Mouse (Mus musculus) liver, embryonic 16.5 days (tissue): ENCODE data around the gene Srp72. TPM values are rescaled to one million over a fixed set of nuclear protein-coding genes. Genes with fewer than 3 reads are reported as not detected.
"Not testable (repeated sequence)": the region's sequence is repeated elsewhere in the genome, so short reads cannot be mapped to it uniquely, and the experiment has no call there.

Experiments
- ATAC-seq: fragments of 200-750 bp; cut with Nextera tagmentation; 2 replicates; pipeline ENCODE4 v1.8.0; 2017; ENCODE audit warnings: low read depth, mild to moderate bottlenecking, moderate number of reproducible peaks, moderate library complexity
- H3K27ac ChIP-seq: fragments of 300-500 bp; sonication (generic); 2 replicates; pipeline ENCODE4 v1.5.1; 2014; ENCODE audit warnings: mild to moderate bottlenecking, low read length
- H3K27me3 ChIP-seq: fragments of 300-500 bp; sonication (generic); 2 replicates; pipeline ENCODE4 v1.6.1; 2014; ENCODE audit warnings: low read depth, low read length, mixed read lengths; ENCODE audit not compliant: control insufficient read depth, insufficient read depth
- H3K36me3 ChIP-seq: fragments of 300-500 bp; sonication (generic); 2 replicates; pipeline ENCODE4 v1.6.1; 2014; ENCODE audit warnings: mild to moderate bottlenecking; ENCODE audit not compliant: control insufficient read depth, insufficient read depth
- H3K4me1 ChIP-seq: fragments of 300-500 bp; sonication (generic); 2 replicates; pipeline ENCODE4 v1.6.1; 2014; ENCODE audit warnings: low read depth, low read length, mixed read lengths; ENCODE audit not compliant: control insufficient read depth
- H3K4me2 ChIP-seq: fragments of 300-500 bp; sonication (generic); 2 replicates; pipeline ENCODE4 v1.6.1; 2014; ENCODE audit warnings: low read depth, low read length, mixed read lengths
- H3K4me3 ChIP-seq: fragments of 300-500 bp; sonication (generic); 2 replicates; pipeline ENCODE4 v1.5.1; 2014; ENCODE audit warnings: low read depth, mild to moderate bottlenecking, low read length
- H3K9ac ChIP-seq: fragments of 300-500 bp; sonication (generic); 2 replicates; pipeline ENCODE4 v1.6.1; 2014; ENCODE audit warnings: low read depth, low read length
- H3K9me3 ChIP-seq: fragments of 300-500 bp; sonication (generic); replicated peaks from 2 replicates; pipeline ENCODE4 v1.6.1; 2016; ENCODE audit warnings: low read length; ENCODE audit not compliant: control insufficient read depth
- WGBS: fragments of 180-500 bp; shearing (Covaris S2); extraction: QIAGEN DNeasy Blood & Tissue Kit; methylation state at CpG from one replicate; pipeline ENCODE4 v1.1.7; 2014; ENCODE audit not compliant: insufficient replicate concordance; 5-methylcytosine and 5-hydroxymethylcytosine counted together
- polyA plus RNA-seq: library from polyadenylated mRNA; unstranded; fragments of >200 nt; fragmentation: Nextera tagmentation; extraction: Ambion mirVana; gene quantifications from 2 replicates; pipeline ENCODE4 v1.2.1, GENCODE M21; 2015

Gene Srp72
- polyA plus RNA-seq, 1 experiment from 2014 or later = 43.9 TPM

DNA sequence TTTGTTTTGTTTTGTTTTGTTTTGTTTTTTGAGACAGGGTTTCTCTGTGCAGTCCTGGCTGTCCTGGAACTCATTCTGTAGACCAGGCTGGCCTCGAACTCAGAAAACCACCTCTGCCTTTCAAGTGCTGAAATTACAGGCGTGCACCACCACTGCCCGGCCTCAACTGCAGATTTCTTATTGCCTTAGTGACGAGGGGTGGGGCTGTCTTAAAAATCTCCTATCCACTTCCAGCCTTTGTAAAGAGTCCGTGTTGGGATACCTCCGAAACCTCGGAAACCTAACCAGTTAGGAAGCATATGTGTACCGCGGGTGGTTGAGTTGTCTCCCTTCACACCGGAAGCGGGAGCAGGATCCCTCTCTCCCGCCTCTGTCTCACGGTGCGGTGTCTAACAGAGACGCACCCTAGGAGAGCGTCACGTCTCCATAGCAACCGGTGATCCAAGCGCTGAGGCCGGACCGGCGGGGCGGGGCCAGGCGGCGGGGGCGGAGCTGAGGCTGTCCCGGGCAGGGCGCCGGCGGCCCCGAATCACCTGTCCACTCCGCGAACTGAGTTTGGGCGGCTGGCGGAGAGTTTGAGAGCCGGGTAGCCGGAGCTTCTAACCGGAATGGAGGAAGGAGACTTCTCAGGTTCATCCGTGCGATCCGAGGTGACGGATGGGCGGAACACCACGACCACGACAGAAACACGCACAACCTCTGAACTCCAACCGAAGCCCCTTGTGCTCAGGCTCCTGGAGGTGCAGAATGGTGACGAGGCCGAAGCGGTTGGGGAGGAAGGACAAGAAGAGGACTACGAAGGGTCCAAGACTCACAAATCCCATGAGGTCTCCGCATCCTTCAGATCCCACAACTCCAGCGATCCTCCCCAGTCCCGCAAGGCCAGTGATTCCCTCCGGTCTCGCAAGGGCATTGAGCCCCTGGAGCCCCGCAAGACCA lies 41.3 kb downstream of the Srp72 start, which contains the start of gene Thegl:
Gene Thegl (plus strand): TSS at position 480 of the 939 bp plus-strand sequence.
- Histone ChIP-seq H3K27me3 (no peaks in the 10 kb centered on the region), H3K9me3 (no peaks in the 10 kb centered on the region), H3K4me1 (peaks cover 8% of the 10 kb centered on the region), H3K9ac (peak within 1 kb of the TSS; percentile 38; the same call in 1 of the 2 replicates), H3K27ac (no peak within 1 kb of the TSS), H3K4me2 (peak within 1 kb of the TSS; percentile 92), H3K36me3 (no peaks in the 10 kb centered on the region), H3K4me3 (peak within 1 kb of the TSS; percentile 60)
- WGBS = 16% methylated on average over 57 of the region's 57 CpGs
- ATAC-seq = peak; percentile 98

DNA sequence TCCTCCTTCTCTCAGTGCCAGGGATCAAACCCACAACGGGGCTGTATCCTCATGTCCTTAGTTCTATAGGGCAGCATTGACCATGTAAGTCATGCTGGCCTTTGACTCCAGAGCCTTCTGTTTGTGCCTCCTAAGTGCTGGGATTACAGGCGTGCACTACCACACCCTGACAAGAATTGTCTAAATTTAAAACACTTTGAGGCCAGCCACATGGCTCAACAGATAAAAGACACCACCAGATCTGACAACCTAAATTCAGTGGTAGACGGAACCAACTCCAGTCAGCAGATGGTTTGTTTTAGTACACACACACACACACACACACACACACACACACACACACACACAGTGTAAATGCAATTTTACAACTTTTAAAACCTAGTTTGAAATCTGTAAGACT lies 53.6 kb downstream of the Srp72 start:
- no peaks in the 10 kb centered on the region for H3K27me3 ChIP-seq
- no peak overlapping the region for H3K4me3 ChIP-seq
- WGBS = 41% methylated on average over 3 of the region's 3 CpGs
- no peak overlapping the region for H3K9ac ChIP-seq
- no peaks in the 10 kb centered on the region for H3K36me3 ChIP-seq
- H3K4me1 ChIP-seq = no peaks in the 10 kb centered on the region; the same call in 1 of the 2 replicates
- H3K9me3 ChIP-seq = no peaks in the 10 kb centered on the region; the same call in 1 of the 2 replicates
- ATAC-seq = peak; percentile 53
- no peak overlapping the region for H3K27ac ChIP-seq
- no peak overlapping the region for H3K4me2 ChIP-seq

DNA sequence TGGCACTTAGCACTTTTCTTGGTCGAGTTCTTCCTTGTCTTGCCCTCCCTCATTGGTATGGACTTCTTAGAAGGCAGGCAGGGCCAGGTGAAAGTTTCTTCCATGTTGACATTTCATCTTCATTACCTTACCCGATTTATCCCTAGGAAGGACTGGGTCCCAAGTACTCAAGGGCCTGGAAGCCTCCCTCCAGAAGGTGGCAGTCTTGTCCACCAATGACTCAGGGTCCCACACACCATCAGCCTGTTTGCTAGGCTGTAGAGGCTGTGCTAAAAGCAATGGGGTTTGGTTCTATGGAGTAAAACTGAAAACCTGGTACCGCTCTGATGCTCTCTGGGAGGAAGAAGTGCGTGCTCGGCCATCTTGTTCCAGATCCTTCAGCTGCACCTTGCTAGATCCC lies 55.3 kb downstream of the Srp72 start:
- H3K27me3 ChIP-seq = no peaks in the 10 kb centered on the region
- no peak overlapping the region for H3K27ac ChIP-seq
- no peaks in the 10 kb centered on the region; the same call in 1 of the 2 replicates for H3K4me1 ChIP-seq
- H3K4me2 ChIP-seq = no peak overlapping the region
- 0 out of 2 replicates have a peak, but pooled peaks have one; percentile 2 for ATAC-seq
- no peaks in the 10 kb centered on the region; the same call in 1 of the 2 replicates for H3K9me3 ChIP-seq
- H3K4me3 ChIP-seq = no peak overlapping the region
- 63% methylated on average over 5 of the region's 5 CpGs for WGBS
- H3K9ac ChIP-seq = no peak overlapping the region
- no peaks in the 10 kb centered on the region for H3K36me3 ChIP-seq

DNA sequence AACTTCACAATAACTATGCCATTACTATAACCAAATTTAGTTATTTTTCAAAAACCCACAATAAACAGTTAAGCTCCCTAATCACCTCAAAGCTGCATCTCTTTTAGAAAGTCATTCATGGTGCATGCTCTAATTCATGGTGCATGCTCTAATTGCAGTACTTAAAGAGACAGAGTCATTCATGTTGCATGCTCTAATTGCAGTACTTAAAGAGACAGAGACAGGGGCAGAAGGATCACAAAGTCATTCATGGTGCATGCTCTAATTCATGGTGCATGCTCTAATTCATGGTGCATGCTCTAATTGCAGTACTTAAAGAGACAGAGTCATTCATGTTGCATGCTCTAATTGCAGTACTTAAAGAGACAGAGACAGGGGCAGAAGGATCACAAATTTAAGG lies 60.6 kb downstream of the Srp72 start:
- ATAC-seq, H3K9ac ChIP-seq, H3K4me3 ChIP-seq, H3K4me2 ChIP-seq, H3K9me3 ChIP-seq, H3K27me3 ChIP-seq, H3K27ac ChIP-seq, H3K36me3 ChIP-seq, H3K4me1 ChIP-seq: not testable (repeated sequence)

DNA sequence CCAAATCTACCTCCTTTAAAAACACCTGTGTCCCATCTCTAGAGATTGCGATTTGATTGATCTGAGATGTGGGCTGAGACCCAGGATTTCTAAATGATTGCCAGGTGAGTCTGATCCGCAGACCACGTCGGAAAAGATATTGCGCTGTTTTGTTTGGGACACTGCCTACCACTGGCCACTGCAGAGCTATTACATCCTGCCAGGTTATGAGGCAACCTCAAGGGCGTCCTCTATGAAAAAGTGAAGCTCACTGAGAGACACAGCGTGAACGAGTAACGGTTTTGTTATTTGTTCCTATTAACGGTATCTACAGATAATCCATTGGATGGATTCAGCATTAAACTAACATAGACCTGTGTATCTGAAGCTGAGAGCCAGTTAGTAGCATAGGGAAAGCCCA lies 64.0 kb downstream of the Srp72 start:
- H3K9ac ChIP-seq = no peak overlapping the region
- no peak overlapping the region for H3K4me3 ChIP-seq
- 73% methylated on average over 10 of the region's 10 CpGs for WGBS
- no peak overlapping the region for H3K27ac ChIP-seq
- H3K4me1 ChIP-seq = no peaks in the 10 kb centered on the region; the same call in 1 of the 2 replicates
- H3K27me3 ChIP-seq = no peaks in the 10 kb centered on the region
- ATAC-seq = no peak
- no peaks in the 10 kb centered on the region for H3K36me3 ChIP-seq
- H3K9me3 ChIP-seq = no peaks in the 10 kb centered on the region
- no peak overlapping the region for H3K4me2 ChIP-seq

DNA sequence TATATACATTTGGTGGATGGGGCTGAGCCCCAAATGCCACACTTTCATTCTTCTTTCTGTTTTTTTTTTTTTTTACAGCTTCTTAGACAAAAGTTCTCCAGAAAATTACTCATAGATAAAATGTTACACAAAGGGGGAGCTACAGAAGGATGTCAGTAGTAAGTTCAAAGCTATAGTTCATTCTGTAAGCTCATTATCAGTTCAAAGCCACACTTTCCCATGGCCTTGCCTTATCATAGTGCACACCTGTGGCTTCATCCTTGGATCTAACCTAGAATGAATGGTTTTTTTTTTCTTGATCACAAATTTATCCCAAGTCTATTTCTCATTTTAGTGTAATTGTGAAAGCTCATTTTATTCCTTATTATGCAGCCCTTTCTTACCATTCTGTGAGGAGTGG lies 64.9 kb downstream of the Srp72 start:
- ATAC-seq = no peak
- H3K27ac ChIP-seq = no peak overlapping the region
- no peaks in the 10 kb centered on the region for H3K36me3 ChIP-seq
- H3K4me3 ChIP-seq = no peak overlapping the region
- H3K27me3 ChIP-seq = no peaks in the 10 kb centered on the region
- H3K4me2 ChIP-seq = no peak overlapping the region
- H3K9me3 ChIP-seq = no peaks in the 10 kb centered on the region
- no peak overlapping the region for H3K9ac ChIP-seq
- H3K4me1 ChIP-seq = no peaks in the 10 kb centered on the region; the same call in 1 of the 2 replicates

DNA sequence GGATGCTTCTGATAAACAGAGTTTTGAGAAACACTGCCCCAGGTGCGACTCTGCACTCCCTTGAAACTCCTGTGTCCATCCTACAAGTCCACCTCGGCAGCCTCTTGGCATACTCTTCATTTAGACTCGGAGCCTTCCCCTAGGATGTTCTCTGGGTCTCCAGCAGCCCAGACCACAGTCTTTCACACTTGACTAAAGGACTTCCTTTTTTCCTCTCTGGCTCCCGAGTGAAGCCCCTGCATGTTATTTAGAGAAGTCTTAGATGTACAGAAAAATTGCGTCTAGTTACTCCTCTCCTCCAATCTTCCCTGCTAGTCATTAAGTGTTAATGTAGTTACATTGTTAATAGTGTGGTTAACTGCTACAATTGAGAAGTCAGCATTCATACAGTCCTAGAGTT lies 69.9 kb downstream of the Srp72 start:
- WGBS = 26% methylated on average over 5 of the region's 5 CpGs
- no peak for ATAC-seq

More for the DNA sequence above, 69.9 kb downstream of the Srp72 start:
- Histone ChIP-seq H3K9me3 (no peaks in the 10 kb centered on the region), H3K27me3 (no peaks in the 10 kb centered on the region), H3K4me3 (no peak overlapping the region), H3K9ac (no peak overlapping the region), H3K27ac (no peak overlapping the region), H3K36me3 (no peaks in the 10 kb centered on the region), H3K4me2 (no peak overlapping the region), H3K4me1 (no peaks in the 10 kb centered on the region)

Other genes with a start within 250 kb of the Srp72 start
- gene Aasdh, start 69.2 kb upstream of the Srp72 start, polyA plus RNA-seq = 5.8 and 6.1 TPM in 2 replicates
- 139 and 155 TPM in 2 replicates for gene Paics, start 23.4 kb upstream of the Srp72 start, polyA plus RNA-seq
- 18.0 and 20.1 TPM in 2 replicates for gene Ppat, start 23.1 kb upstream of the Srp72 start, polyA plus RNA-seq
- 0.18 and 0.19 TPM in 2 replicates for gene Arl9, start 29.4 kb downstream of the Srp72 start, polyA plus RNA-seq
- gene Thegl, start 41.3 kb downstream of the Srp72 start, polyA plus RNA-seq = 0.22 and 0.43 TPM in 2 replicates
- gene Hopx, start 140.4 kb downstream of the Srp72 start, polyA plus RNA-seq = 0.13 and 0.25 TPM in 2 replicates
- gene Spink2, start 236.8 kb downstream of the Srp72 start, polyA plus RNA-seq = not detected in 2 replicates